Mouse (Mus musculus) limb, embryonic 14.5 days (tissue): ENCODE data around the gene Cemip2. TPM values are rescaled to one million over a fixed set of nuclear protein-coding genes. Genes with fewer than 3 reads are reported as not detected.

Experiments used
- ATAC-seq: fragments of 200-750 bp; cut with Nextera tagmentation; 2 replicates; pipeline ENCODE4 v1.8.0; 2017; ENCODE audit warnings: low read depth, moderate number of reproducible peaks, moderate TSS enrichment; ENCODE audit not compliant: low FRiP score
- DNase-seq: peaks from one replicate; pipeline ENCODE4 v3.0.0-alpha.2; 2015; ENCODE audit warnings: low spot score
- H3K27ac ChIP-seq: fragments of 300-500 bp; sonication (generic); replicated peaks from 2 replicates; pipeline ENCODE4 v1.5.1; 2014; ENCODE audit warnings: low read depth, mild to moderate bottlenecking, low read length, moderate library complexity, mixed read lengths
- H3K27me3 ChIP-seq: fragments of 300-500 bp; sonication (generic); 2 replicates; pipeline ENCODE4 v1.6.1; 2014; ENCODE audit warnings: low read length, mixed read lengths; ENCODE audit not compliant: control insufficient read depth, insufficient read depth
- H3K36me3 ChIP-seq: fragments of 300-500 bp; sonication (generic); 2 replicates; pipeline ENCODE4 v1.6.1; 2014; ENCODE audit warnings: mild to moderate bottlenecking, low read length, moderate library complexity, mixed read lengths; ENCODE audit not compliant: control insufficient read depth, insufficient read depth
- H3K4me1 ChIP-seq: fragments of 300-500 bp; sonication (generic); 2 replicates; pipeline ENCODE4 v1.6.1; 2014; ENCODE audit warnings: antibody characterized with exemption, low read length, mixed read lengths; ENCODE audit not compliant: control insufficient read depth, insufficient read depth
- H3K4me2 ChIP-seq: fragments of 300-500 bp; sonication (generic); replicated peaks from 2 replicates; pipeline ENCODE4 v1.6.1; 2014; ENCODE audit warnings: low read depth, mild to moderate bottlenecking, low read length, moderate library complexity; ENCODE audit not compliant: severe bottlenecking
- H3K4me3 ChIP-seq: fragments of 300-500 bp; sonication (generic); replicated peaks from 2 replicates; pipeline ENCODE4 v1.5.1; 2014; ENCODE audit warnings: low read length
- H3K9ac ChIP-seq: fragments of 300-500 bp; sonication (generic); 2 replicates; pipeline ENCODE4 v1.6.1; 2014; ENCODE audit warnings: mild to moderate bottlenecking, low read depth, low read length, moderate library complexity; ENCODE audit not compliant: severe bottlenecking
- H3K9me3 ChIP-seq: fragments of 300-500 bp; sonication (generic); 2 replicates; pipeline ENCODE4 v1.6.1; 2016; ENCODE audit warnings: low read length; ENCODE audit not compliant: control insufficient read depth
- POLR2A ChIP-seq: fragments of 200-500 bp; IDR thresholded peaks from 2 replicates; pipeline ENCODE4 v1.8.0; 2012; ENCODE audit warnings: inconsistent platforms, mild to moderate bottlenecking, moderate library complexity, borderline replicate concordance; ENCODE audit not compliant: insufficient read depth, insufficient read length; ENCODE audit errors: extremely low read depth
- WGBS: fragments of 180-500 bp; shearing (Covaris S2); extraction: QIAGEN DNeasy Blood & Tissue Kit; methylation state at CpG from one replicate; pipeline ENCODE4 v1.1.7; 2014; 5-methylcytosine and 5-hydroxymethylcytosine counted together
- polyA plus RNA-seq, 2 experiments: library from polyadenylated mRNA; depleted of rRNA in 1 of 2; stranded (reverse) in 1 of 2; unstranded in 1 of 2; fragments of >200 nt; fragmentation: Nextera tagmentation in 1 of 2; extraction: Ambion mirVana in 1 of 2; gene quantifications; 2 replicates each; pipeline versions ENCODE4 v1.2.1 to v1.2.3; 2012 to 2014

The Cemip2 gene
- polyA plus RNA-seq, 2 experiments: 16.1 to 31.1 TPM

DNA sequence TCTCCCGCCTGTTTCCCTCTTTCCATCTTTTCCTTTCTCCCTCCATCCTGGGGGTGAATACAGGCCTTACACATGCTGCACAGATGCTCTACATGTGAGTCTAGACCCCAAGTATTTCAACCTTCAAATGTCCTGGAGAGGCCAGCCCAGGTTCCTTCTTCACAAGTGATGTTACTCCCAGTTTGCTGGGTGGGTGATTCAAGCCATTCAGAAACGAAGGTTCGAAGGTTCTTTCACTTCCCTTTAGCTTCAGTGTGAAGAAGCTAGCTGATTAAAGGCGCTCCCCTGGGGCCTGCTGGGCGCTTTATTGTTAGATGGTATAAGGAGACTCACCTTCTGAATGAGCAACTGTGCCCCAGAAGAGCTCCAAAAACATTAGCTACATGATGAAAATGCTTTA is 82.0 kb downstream of the Cemip2 start:
- H3K27ac ChIP-seq: no peak overlapping the region
- ATAC-seq (no peak), DNase-seq (no peak)
- H3K9me3 ChIP-seq: no peaks in the 10 kb centered on the region
- no peaks in the 10 kb centered on the region for H3K27me3 ChIP-seq
- peaks cover 19% of the 10 kb centered on the region for H3K36me3 ChIP-seq
- H3K4me1 ChIP-seq: no peaks in the 10 kb centered on the region
- no peak overlapping the region for H3K4me2 ChIP-seq
- no peak for TF ChIP-seq POLR2A
- no peak overlapping the region for H3K9ac ChIP-seq
- no peak overlapping the region for H3K4me3 ChIP-seq
- 84% methylated on average over 5 of the region's 5 CpGs for WGBS

DNA sequence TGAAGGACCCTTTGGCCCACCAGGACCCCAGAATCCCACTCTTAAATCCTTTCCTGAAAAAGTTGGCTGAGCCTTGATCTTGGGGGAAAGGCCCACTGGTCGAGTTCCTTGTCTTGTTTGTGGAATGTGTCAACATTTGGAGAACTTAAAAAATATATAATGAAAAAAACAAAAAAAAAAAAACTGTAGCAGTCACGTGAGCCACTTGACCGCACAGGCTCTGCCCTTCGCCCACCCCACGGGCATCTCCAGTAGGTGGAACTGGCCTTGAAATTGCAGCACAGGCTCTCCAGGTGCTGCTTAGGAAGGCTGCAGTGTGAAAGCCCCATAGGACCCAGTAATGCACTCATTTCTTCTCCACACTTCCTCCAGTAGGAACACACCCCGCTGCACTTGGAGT is 82.8 kb downstream of the Cemip2 start:
- Histone ChIP-seq H3K4me3 (no peak overlapping the region), H3K4me2 (no peak overlapping the region), H3K36me3 (peaks cover 14% of the 10 kb centered on the region), H3K9me3 (no peaks in the 10 kb centered on the region), H3K27ac (no peak overlapping the region), H3K9ac (no peak overlapping the region), H3K4me1 (no peaks in the 10 kb centered on the region), H3K27me3 (no peaks in the 10 kb centered on the region)
- DNase-seq (no peak), ATAC-seq (no peak)
- no peak for TF ChIP-seq POLR2A
- 85% methylated on average over 6 of the region's 6 CpGs for WGBS

DNA sequence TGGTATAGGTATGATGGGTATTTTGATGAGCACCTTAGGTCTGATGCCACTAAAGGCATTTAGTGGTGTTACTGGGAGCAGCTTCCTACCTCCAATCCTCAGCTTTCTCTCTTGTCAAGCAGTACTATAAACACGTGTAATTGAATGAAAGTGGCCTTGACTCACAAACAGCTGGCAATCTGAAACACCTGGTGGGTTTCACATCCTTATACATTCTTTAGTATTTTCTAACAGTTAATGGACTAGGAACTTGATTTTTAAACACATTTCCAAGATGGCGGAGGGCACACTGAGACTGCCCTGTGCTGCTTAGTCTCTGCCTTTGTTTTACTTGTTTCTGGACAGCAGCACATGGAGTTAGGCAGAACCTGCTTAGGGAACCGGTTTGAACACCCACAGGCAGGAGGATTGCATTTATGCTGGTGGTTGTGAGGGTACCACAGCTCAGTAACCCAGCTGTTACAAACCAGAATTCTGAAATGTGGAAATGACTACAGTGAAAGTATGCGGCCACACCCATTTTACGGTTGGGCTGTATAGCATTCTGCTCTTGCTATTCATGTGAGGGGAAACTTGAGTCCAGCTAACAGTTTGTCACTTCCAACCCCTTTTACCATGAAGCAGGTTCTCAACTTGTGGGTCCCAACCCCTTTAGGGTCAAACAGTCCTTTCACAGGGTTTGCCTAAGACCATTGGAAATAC is 84.3 kb downstream of the Cemip2 start:
- Histone ChIP-seq H3K4me1 (no peaks in the 10 kb centered on the region), H3K4me2 (no peak overlapping the region), H3K9ac (no peak overlapping the region), H3K27ac (no peak overlapping the region), H3K4me3 (no peak overlapping the region), H3K36me3 (0 out of 2 replicates have a peak, but pooled peaks cover 3% of the 10 kb centered on the region), H3K27me3 (no peaks in the 10 kb centered on the region), H3K9me3 (no peaks in the 10 kb centered on the region)
- peak; percentile 26 for DNase-seq
- no peak for TF ChIP-seq POLR2A
- WGBS: 72% methylated on average over 5 of the region's 5 CpGs
- no peak for ATAC-seq

DNA sequence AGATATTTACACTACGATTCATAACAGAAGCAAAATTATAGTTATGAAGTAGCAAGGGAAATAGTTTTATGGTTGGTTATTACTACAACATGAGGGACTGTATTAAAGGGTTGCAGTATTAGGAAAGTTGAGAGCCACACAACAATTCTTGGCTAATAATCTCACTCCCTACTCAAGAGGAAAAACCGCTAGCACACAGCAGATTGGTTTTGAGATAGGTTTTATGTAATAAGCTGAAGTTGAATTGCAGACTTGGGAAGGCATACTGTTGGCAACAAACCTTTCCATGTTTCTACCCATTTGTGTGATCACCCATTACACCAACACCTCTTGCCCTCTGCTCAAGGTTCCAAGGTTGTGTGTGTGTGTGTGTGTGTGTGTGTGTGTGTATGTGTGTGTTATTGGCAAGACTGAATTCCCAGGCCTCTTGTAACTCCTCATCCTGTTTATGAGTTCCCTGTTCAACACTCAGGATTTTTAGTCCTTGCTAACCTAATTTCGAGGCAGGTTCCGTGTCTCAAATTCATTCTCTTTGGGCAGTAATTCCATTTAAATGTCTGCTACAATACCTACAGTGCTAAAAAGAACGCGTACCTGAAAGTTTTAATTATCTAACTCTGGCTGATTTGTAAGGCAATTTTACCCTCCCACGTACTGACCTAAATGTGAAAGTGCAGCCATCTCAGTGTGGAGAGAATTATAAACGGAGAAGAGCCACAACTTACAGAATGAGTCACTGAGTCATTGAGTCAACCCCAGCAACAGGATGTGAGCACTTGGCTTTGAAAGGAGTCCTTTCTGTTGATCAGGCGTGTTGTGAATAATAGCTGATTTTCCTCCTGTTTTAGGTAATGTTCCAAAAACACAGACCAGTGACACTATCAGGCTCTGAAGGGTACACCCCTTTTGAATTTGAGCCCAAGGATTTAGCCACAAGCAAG is 85.1 kb downstream of the Cemip2 start:
- Histone ChIP-seq H3K4me3 (no peak overlapping the region), H3K9ac (no peak overlapping the region), H3K27ac (no peak overlapping the region), H3K27me3 (no peaks in the 10 kb centered on the region), H3K9me3 (no peaks in the 10 kb centered on the region), H3K4me1 (no peaks in the 10 kb centered on the region), H3K4me2 (no peak overlapping the region), H3K36me3 (no peaks in the 10 kb centered on the region)
- no peak for DNase-seq
- 79% methylated on average over 9 of the region's 9 CpGs for WGBS
- no peak for TF ChIP-seq POLR2A
- no peak for ATAC-seq

DNA sequence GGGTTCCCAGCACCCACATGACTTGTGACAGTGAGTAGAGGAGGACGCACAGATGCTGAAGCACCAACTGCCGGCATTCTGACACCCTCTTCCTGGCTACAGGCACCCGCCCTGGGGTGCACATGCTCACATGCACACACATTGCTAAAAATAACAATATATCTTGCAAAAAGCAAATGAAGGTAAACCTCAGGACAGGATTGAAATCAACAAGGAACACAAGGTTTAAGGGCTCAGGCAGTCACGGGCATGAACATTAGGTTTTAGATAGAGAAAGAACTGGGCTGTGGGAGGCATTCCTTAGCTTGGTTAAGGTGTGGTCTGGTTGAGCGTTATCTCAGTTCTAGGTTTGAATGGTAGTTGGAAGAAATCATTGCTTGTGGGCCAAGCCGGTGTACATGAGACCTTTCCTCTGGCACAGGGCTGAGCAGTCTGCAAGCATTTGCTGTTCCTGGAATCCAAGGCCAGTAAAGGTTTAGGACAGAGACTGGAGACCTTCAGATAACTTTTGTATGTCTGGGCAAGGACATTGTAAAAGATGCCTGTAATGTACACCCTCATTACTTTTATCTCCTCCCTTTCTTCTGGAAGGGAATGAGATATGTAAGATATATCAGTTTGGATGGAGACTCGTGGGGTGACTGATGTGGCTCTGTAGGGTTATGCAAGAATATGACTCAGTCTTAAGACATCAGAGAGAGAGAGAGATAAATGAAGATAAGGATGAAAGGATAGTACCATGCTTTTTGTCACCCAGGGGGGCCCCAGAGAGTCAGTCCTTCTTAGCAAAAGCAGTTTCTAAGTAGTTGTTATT is 87.3 kb downstream of the Cemip2 start:
- Histone ChIP-seq H3K36me3 (no peaks in the 10 kb centered on the region), H3K4me3 (no peak overlapping the region), H3K9me3 (no peaks in the 10 kb centered on the region), H3K27ac (no peak overlapping the region), H3K9ac (no peak overlapping the region), H3K27me3 (no peaks in the 10 kb centered on the region), H3K4me2 (no peak overlapping the region), H3K4me1 (no peaks in the 10 kb centered on the region)
- no peak for DNase-seq
- TF ChIP-seq POLR2A: no peak
- no peak for ATAC-seq
- 76% methylated on average over 7 of the region's 7 CpGs for WGBS
